Mouse (Mus musculus) cerebellum, adult 2 months (tissue): ENCODE data around the gene 1700013G24Rik.

Source experiments
- CTCF ChIP-seq: fragments of 200-500 bp; IDR thresholded peaks from 2 replicates; pipeline ENCODE4 v1.5.1; 2011; ENCODE audit warnings: low read depth, mild to moderate bottlenecking, control low read depth, low read length, moderate library complexity, borderline replicate concordance; ENCODE audit not compliant: insufficient read depth
- POLR2A ChIP-seq: fragments of 200-500 bp; IDR thresholded peaks from 2 replicates; pipeline ENCODE4 v1.6.1; 2011; ENCODE audit warnings: low read length, control low read depth, borderline replicate concordance; ENCODE audit not compliant: insufficient read depth

- TF ChIP-seq CTCF: no peak
- no peak for TF ChIP-seq POLR2A
Observed at GRCm38 (mm10) chr4:137492563-137492962, 39.5 kb downstream of the 1700013G24Rik start.
